Mouse (Mus musculus): ENCODE results near the gene Zscan4e.
"Not testable (repeated sequence)": the region's sequence is repeated elsewhere in the genome, so short reads cannot be mapped to it uniquely, and the experiment has no call there.

Gene Zscan4e

DNA sequence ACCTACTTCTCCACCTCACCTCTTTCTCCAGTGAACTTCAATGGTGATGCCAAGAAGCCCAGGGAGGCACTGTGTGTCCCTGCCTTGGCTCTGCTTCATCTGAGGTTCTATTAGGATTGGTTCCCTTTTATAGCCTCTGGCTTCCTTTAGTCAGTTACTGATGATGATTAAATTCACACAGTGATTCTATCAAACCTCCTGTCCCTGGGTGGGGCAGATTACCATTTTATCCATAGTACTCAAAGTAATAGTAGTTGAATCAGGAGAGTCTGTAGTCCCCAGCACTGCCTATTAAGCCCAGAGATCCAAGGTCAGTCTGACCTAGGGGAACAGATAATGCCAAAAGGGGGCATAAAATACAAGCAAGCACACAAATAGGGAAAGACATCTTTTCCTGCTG is at the start of gene Zscan4e:
Gene Zscan4e (minus strand): TSS at position 101 of the 400 bp plus-strand sequence.
- DNase-seq (ENCODE audit: low spot score): not testable (repeated sequence)
